Mouse (Mus musculus) thymus, adult 2 months (tissue): ENCODE data around the gene Gm20716. TPM values are rescaled to one million over a fixed set of nuclear protein-coding genes. Genes with fewer than 3 reads are reported as not detected.

ENCODE experiments used
- DNase-seq: peaks from one replicate; pipeline ENCODE4 v3.0.0; 2021
- H3K27ac ChIP-seq: fragments of 200-500 bp; 2 replicates; pipeline ENCODE4 v1.5.1; 2012; ENCODE audit warnings: low read length, control low read depth; ENCODE audit not compliant: control insufficient read depth, insufficient read depth
- H3K27me3 ChIP-seq: fragments of 200-500 bp; 2 replicates; pipeline ENCODE4 v1.6.1; 2012; ENCODE audit warnings: mild to moderate bottlenecking, low read length, moderate library complexity, mixed read lengths; ENCODE audit not compliant: control insufficient read depth, insufficient read depth
- H3K36me3 ChIP-seq: fragments of 200-500 bp; 2 replicates; pipeline ENCODE4 v1.6.1; 2012; ENCODE audit warnings: mild to moderate bottlenecking, low read length, moderate library complexity; ENCODE audit not compliant: control insufficient read depth, insufficient read depth
- H3K4me1 ChIP-seq: fragments of 200-500 bp; replicated peaks from 2 replicates; pipeline ENCODE4 v1.6.1; 2012; ENCODE audit warnings: low read length; ENCODE audit not compliant: control insufficient read depth, insufficient read depth
- H3K4me3 ChIP-seq: fragments of 200-500 bp; 2 replicates; pipeline ENCODE4 v1.5.1; 2012; ENCODE audit warnings: mild to moderate bottlenecking, low read length, control low read depth, moderate library complexity; ENCODE audit not compliant: control insufficient read depth, insufficient read depth
- CTCF ChIP-seq: fragments of 200-500 bp; IDR thresholded peaks from 2 replicates; pipeline ENCODE4 v1.5.1; 2012; ENCODE audit warnings: mild to moderate bottlenecking, control low read depth, low read length, moderate library complexity, borderline replicate concordance; ENCODE audit not compliant: control insufficient read depth, poor library complexity, insufficient read depth; ENCODE audit errors: extremely low read depth
- POLR2A ChIP-seq: fragments of 200-500 bp; IDR thresholded peaks from 2 replicates; pipeline ENCODE4 v1.6.1; 2012; ENCODE audit warnings: mild to moderate bottlenecking, low read length, control low read depth, moderate library complexity; ENCODE audit not compliant: control insufficient read depth, poor library complexity, insufficient read depth; ENCODE audit errors: extremely low read depth
- WGBS: fragments of 180-500 bp; shearing (Covaris S2); methylation state at CpG from one replicate; pipeline ENCODE4 v1.1.7; 2018; 5-methylcytosine and 5-hydroxymethylcytosine counted together
- polyA plus RNA-seq: library from polyadenylated mRNA; depleted of rRNA; stranded (reverse); fragments of >200 nt; gene quantifications from 2 replicates; pipeline ENCODE4 v1.2.3, GENCODE M21; 2012

The Gm20716 gene
- polyA plus RNA-seq, 1 experiment, result 3.8 TPM

DNA sequence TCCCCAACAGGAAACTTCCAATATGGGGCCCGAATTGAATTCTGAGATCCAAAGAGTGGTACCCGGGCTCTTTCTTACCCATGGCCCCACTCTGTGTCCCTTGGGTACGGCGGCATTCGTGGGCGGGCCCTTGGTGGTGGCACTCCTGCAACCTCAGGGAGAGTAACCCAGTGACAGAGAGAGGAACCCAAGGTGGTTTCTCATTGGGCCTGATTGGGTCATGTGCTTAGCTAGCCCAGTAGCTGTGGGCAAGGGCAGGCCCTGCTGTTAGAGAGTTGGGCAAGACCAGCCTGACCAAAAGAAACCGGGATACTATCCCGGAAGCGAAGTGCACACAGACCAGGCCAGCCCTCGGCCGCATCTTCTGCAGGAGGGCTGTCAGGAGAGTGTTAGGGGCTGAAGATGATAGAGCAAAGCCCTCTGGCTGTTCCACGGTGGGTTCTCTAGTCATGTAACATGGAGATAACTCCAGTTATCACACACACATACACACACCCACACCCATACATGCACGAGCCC is 59.9 kb downstream of the Gm20716 start:
- H3K4me3 ChIP-seq, result peak overlapping the region; percentile 17; the same call in 1 of the 2 replicates
- H3K36me3 ChIP-seq, result no peaks in the 10 kb centered on the region
- H3K27me3 ChIP-seq, result no peaks in the 10 kb centered on the region
- H3K4me1 ChIP-seq, result peaks cover 12% of the 10 kb centered on the region
- TF ChIP-seq CTCF (no peak), POLR2A (no peak)
- no peak overlapping the region for H3K27ac ChIP-seq
- peak; percentile 22 for DNase-seq
- 2% methylated on average over 13 of the region's 13 CpGs for WGBS

GRCm38 (mm10) chr2:168169800-168170113 is 60.4 kb downstream of the Gm20716 start:
- H3K36me3 ChIP-seq, result no peaks in the 10 kb centered on the region
- TF ChIP-seq POLR2A, result no peak
- no peak for TF ChIP-seq CTCF
- H3K27me3 ChIP-seq, result no peaks in the 10 kb centered on the region
- H3K4me3 ChIP-seq, result 0 out of 2 replicates have a peak overlapping the region, but pooled peaks have one; percentile 14
- H3K4me1 ChIP-seq, result peaks cover 12% of the 10 kb centered on the region
- no peak for DNase-seq
- no peak overlapping the region for H3K27ac ChIP-seq
- 9% methylated on average over 9 of the region's 9 CpGs for WGBS

GRCm38 (mm10) chr2:168168892-168169799 is 61.0 kb downstream of the Gm20716 start:
- DNase-seq, result no peak
- no peak overlapping the region for H3K27ac ChIP-seq
- H3K4me3 ChIP-seq, result no peak overlapping the region
- H3K36me3 ChIP-seq, result no peaks in the 10 kb centered on the region
- peaks cover 12% of the 10 kb centered on the region for H3K4me1 ChIP-seq
- TF ChIP-seq POLR2A, result no peak
- TF ChIP-seq CTCF, result no peak
- H3K27me3 ChIP-seq, result no peaks in the 10 kb centered on the region
- WGBS, result 91% methylated on average over 9 of the region's 9 CpGs

DNA sequence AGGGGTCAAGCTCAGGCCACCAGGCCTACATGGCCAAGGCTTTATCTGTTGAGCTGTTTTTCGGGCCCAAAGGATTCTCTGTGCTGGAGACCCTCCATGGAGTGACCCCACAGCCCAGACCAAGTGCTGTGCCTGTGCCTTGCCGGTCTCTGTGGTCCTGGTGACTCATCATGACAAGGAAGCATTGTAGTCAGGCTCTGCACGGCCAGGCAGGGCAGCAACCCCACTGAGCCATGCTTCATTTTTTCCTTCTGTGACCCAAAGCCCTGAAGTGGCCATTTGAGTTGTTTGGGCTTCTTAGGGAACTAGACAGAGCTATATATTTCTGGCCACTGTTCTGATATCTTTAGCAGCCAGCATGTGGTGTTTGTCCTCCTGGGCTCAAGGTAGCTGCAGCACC is 62.4 kb downstream of the Gm20716 start:
- Histone ChIP-seq H3K27ac (no peak overlapping the region), H3K4me1 (peaks cover 12% of the 10 kb centered on the region), H3K36me3 (no peaks in the 10 kb centered on the region), H3K4me3 (no peak overlapping the region), H3K27me3 (no peaks in the 10 kb centered on the region)
- TF ChIP-seq POLR2A (no peak), CTCF (no peak)
- DNase-seq, result no peak
- WGBS, result 84% methylated on average over 3 of the region's 3 CpGs

GRCm38 (mm10) chr2:168166750-168167460 is 63.3 kb downstream of the Gm20716 start:
- WGBS, result 92% methylated on average over 21 of the region's 21 CpGs
- no peak for DNase-seq
- Histone ChIP-seq H3K4me1 (peaks cover 13% of the 10 kb centered on the region), H3K27me3 (no peaks in the 10 kb centered on the region; the same call in 1 of the 2 replicates), H3K4me3 (no peak overlapping the region), H3K27ac (no peak overlapping the region), H3K36me3 (no peaks in the 10 kb centered on the region)
- no peak for TF ChIP-seq CTCF

- 5% methylated on average over 14 of the region's 14 CpGs for WGBS
- Histone ChIP-seq H3K27ac (no peak overlapping the region), H3K4me3 (no peak overlapping the region), H3K36me3 (no peaks in the 10 kb centered on the region), H3K4me1 (peaks cover 13% of the 10 kb centered on the region), H3K27me3 (no peaks in the 10 kb centered on the region; the same call in 1 of the 2 replicates)
- no peak for DNase-seq
- no peak for TF ChIP-seq CTCF
Measured at GRCm38 (mm10) chr2:168161978-168162377, 68.2 kb downstream of the Gm20716 start.
